Mouse (Mus musculus) intestine, embryonic 15.5 days (tissue): ENCODE results near the gene Mettl8. TPM values are rescaled to one million over a fixed set of nuclear protein-coding genes. Genes with fewer than 3 reads are reported as not detected.

ENCODE experiments used
- ATAC-seq: fragments of 200-750 bp; cut with Nextera tagmentation; 2 replicates; pipeline ENCODE4 v1.8.0; 2017; ENCODE audit warnings: moderate TSS enrichment, moderate library complexity
- H3K27ac ChIP-seq: fragments of 300-500 bp; sonication (generic); 2 replicates; pipeline ENCODE4 v1.5.1; 2015; ENCODE audit warnings: mild to moderate bottlenecking, inconsistent platforms
- H3K27me3 ChIP-seq: fragments of 300-500 bp; sonication (generic); replicated peaks from 2 replicates; pipeline ENCODE4 v1.6.1; 2015; ENCODE audit warnings: inconsistent platforms
- H3K36me3 ChIP-seq: fragments of 300-500 bp; sonication (generic); 2 replicates; pipeline ENCODE4 v1.6.1; 2015; ENCODE audit warnings: inconsistent platforms
- H3K4me1 ChIP-seq: fragments of 300-500 bp; sonication (generic); replicated peaks from 2 replicates; pipeline ENCODE4 v1.6.1; 2015; ENCODE audit warnings: inconsistent platforms
- H3K4me2 ChIP-seq: fragments of 300-500 bp; sonication (generic); replicated peaks from 2 replicates; pipeline ENCODE4 v1.6.1; 2015; ENCODE audit warnings: mild to moderate bottlenecking, inconsistent platforms
- H3K4me3 ChIP-seq: fragments of 300-500 bp; sonication (generic); replicated peaks from 2 replicates; pipeline ENCODE4 v1.5.1; 2015; ENCODE audit warnings: inconsistent platforms
- H3K9ac ChIP-seq: fragments of 300-500 bp; sonication (generic); 2 replicates; pipeline ENCODE4 v1.6.1; 2015; ENCODE audit warnings: inconsistent platforms
- H3K9me3 ChIP-seq: fragments of 300-500 bp; sonication (generic); 2 replicates; pipeline ENCODE4 v1.6.1; 2016; ENCODE audit warnings: inconsistent platforms
- WGBS: fragments of 180-500 bp; shearing (Covaris S2); methylation state at CpG from one replicate; pipeline ENCODE4 v1.1.7; 2015; 5-methylcytosine and 5-hydroxymethylcytosine counted together
- polyA plus RNA-seq: library from polyadenylated mRNA; unstranded; fragments of >200 nt; fragmentation: Nextera tagmentation; extraction: Ambion mirVana; gene quantifications from 2 replicates; pipeline ENCODE4 v1.2.1, GENCODE M21; 2015

Mettl8 gene
- polyA plus RNA-seq, 1 experiment from 2014 or later = 15.1 TPM

GRCm38 (mm10) chr2:71071601-71072000 lies 16.2 kb upstream of the Mettl8 start:
- H3K27me3 ChIP-seq = no peaks in the 10 kb centered on the region
- no peaks in the 10 kb centered on the region for H3K9me3 ChIP-seq
- no peaks in the 10 kb centered on the region for H3K36me3 ChIP-seq
- 97% methylated on average over 4 of the region's 4 CpGs for WGBS
- ATAC-seq = no peak
- H3K27ac ChIP-seq = no peak overlapping the region
- no peak overlapping the region for H3K4me2 ChIP-seq
- no peak overlapping the region for H3K4me3 ChIP-seq
- H3K4me1 ChIP-seq = no peaks in the 10 kb centered on the region
- no peak overlapping the region for H3K9ac ChIP-seq

GRCm38 (mm10) chr2:71056115-71056835 lies 892 bp upstream of the Mettl8 start:
- H3K27ac ChIP-seq = peak overlapping the region; percentile 98
- H3K4me2 ChIP-seq = peak overlapping the region; percentile 79
- peaks cover 5% of the 10 kb centered on the region; the same call in 1 of the 2 replicates for H3K36me3 ChIP-seq
- H3K4me1 ChIP-seq = peaks cover 9% of the 10 kb centered on the region
- no peak for ATAC-seq
- peak overlapping the region; percentile 91 for H3K4me3 ChIP-seq
- peak overlapping the region; percentile 92 for H3K9ac ChIP-seq
- H3K9me3 ChIP-seq = no peaks in the 10 kb centered on the region
- H3K27me3 ChIP-seq = no peaks in the 10 kb centered on the region
- 11% methylated on average over 21 of the region's 21 CpGs for WGBS

DNA sequence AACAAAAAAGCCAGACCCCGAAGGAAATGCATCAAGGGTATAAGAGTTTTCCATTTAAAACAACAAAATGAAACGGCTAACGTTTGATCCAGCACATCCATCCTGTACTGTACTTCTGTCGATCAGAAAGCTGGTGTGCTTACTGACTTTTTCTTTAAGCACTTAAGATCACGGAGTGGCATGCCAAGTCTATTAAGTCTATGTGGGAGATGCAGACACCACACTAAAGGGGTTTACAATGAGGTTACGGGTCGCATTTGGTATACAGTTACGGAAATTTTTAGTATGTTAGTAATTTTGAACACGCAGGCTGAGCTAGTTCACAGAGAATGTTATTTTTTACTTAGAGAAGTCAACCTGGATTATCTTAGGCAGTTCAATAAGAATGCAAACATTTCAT lies 667 bp downstream of the Mettl8 start:
- Histone ChIP-seq H3K36me3 (0 out of 2 replicates have a peak, but pooled peaks cover 3% of the 10 kb centered on the region), H3K4me1 (peaks cover 9% of the 10 kb centered on the region), H3K4me3 (peak overlapping the region; percentile 91), H3K27ac (no peak overlapping the region), H3K9ac (peak overlapping the region; percentile 78), H3K27me3 (no peaks in the 10 kb centered on the region), H3K9me3 (no peaks in the 10 kb centered on the region), H3K4me2 (peak overlapping the region; percentile 79)
- ATAC-seq = no peak
- 35% methylated on average over 9 of the region's 9 CpGs for WGBS

GRCm38 (mm10) chr2:71050511-71050910 lies 4.9 kb downstream of the Mettl8 start:
- H3K27ac ChIP-seq = no peak overlapping the region
- peaks cover 13% of the 10 kb centered on the region for H3K4me1 ChIP-seq
- H3K9me3 ChIP-seq = no peaks in the 10 kb centered on the region
- no peak overlapping the region for H3K9ac ChIP-seq
- no peaks in the 10 kb centered on the region for H3K36me3 ChIP-seq
- no peaks in the 10 kb centered on the region for H3K27me3 ChIP-seq
- no peak overlapping the region for H3K4me3 ChIP-seq
- 82% methylated on average over 7 of the region's 7 CpGs for WGBS
- no peak overlapping the region for H3K4me2 ChIP-seq
- ATAC-seq = no peak

GRCm38 (mm10) chr2:71048896-71049295 lies 6.5 kb downstream of the Mettl8 start:
- Histone ChIP-seq H3K9me3 (no peaks in the 10 kb centered on the region), H3K4me3 (no peak overlapping the region), H3K36me3 (no peaks in the 10 kb centered on the region), H3K4me2 (no peak overlapping the region), H3K27me3 (no peaks in the 10 kb centered on the region), H3K27ac (no peak overlapping the region), H3K4me1 (peaks cover 6% of the 10 kb centered on the region; the same call in 1 of the 2 replicates), H3K9ac (no peak overlapping the region)
- WGBS = 66% methylated on average over 12 of the region's 12 CpGs
- no peak for ATAC-seq

GRCm38 (mm10) chr2:71046751-71047320 lies 8.5 kb downstream of the Mettl8 start:
- no peak for ATAC-seq

DNA sequence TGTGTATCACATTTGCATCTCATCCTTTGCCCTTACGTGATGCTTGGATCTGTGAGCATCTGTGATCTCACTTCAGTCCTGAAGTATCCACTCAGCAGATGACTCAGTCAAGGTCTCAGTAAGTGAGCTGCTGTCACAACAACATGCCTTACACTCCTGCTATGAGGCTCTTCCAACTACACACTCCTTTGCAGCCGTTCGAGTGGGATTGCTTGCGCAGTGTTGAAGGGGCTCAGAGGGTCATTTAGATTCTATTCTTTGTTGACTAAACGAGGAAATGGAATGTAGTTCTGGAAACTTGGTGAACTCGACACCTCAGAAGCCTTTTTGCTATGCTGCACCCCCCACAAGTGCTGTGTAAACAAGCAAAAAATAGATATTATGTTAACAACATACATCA lies 9.2 kb downstream of the Mettl8 start:
- Histone ChIP-seq H3K27ac (no peak overlapping the region), H3K4me3 (no peak overlapping the region), H3K9ac (no peak overlapping the region), H3K4me1 (0 out of 2 replicates have a peak, but pooled peaks cover 4% of the 10 kb centered on the region), H3K36me3 (no peaks in the 10 kb centered on the region), H3K9me3 (no peaks in the 10 kb centered on the region), H3K27me3 (no peaks in the 10 kb centered on the region), H3K4me2 (no peak overlapping the region)
- 43% methylated on average over 6 of the region's 6 CpGs for WGBS
- no peak for ATAC-seq

More at GRCm38 (mm10) chr2:71046751-71047320, 8.5 kb downstream of the Mettl8 start:
- Histone ChIP-seq H3K27me3 (no peaks in the 10 kb centered on the region), H3K36me3 (no peaks in the 10 kb centered on the region), H3K4me1 (0 out of 2 replicates have a peak, but pooled peaks cover 4% of the 10 kb centered on the region), H3K9me3 (no peaks in the 10 kb centered on the region), H3K9ac (no peak overlapping the region), H3K27ac (no peak overlapping the region), H3K4me2 (no peak overlapping the region), H3K4me3 (no peak overlapping the region)
- WGBS = 34% methylated on average over 6 of the region's 6 CpGs

DNA sequence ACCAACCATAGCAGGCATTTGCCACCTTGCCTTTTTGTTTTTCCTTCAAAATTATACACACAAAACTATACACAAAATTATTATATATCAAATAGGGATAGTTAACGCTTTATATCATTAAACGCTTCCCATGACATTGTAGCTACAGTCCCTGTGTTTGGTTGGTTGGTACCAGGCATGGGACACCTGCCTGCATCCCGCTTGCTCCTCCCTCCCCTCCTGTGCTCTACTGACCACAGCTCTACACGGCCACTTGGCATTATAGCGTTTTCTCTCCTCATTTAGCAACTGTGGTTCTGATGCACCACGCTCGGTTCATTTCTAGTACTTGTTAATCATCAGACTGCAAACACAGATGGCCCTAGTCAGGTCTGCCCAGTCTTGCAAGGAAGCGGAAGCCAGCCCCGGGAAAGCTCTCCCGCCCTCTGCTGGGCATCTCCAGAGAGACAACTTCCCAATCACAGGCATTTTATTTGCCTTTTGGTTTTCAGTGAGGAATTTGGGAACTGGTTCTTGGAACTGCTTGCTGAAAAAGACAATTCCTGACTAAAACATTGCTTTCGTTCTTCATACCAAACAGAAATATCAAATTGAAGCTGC lies 15.8 kb downstream of the Mettl8 start:
- H3K27ac ChIP-seq = no peak overlapping the region
- no peak overlapping the region; the same call in 1 of the 2 replicates for H3K4me2 ChIP-seq
- H3K36me3 ChIP-seq = no peaks in the 10 kb centered on the region
- peaks cover 2% of the 10 kb centered on the region; the same call in 1 of the 2 replicates for H3K4me1 ChIP-seq
- no peak overlapping the region for H3K4me3 ChIP-seq
- H3K9ac ChIP-seq = no peak overlapping the region
- 40% methylated on average over 11 of the region's 11 CpGs for WGBS
- no peaks in the 10 kb centered on the region for H3K9me3 ChIP-seq
- no peaks in the 10 kb centered on the region for H3K27me3 ChIP-seq
- ATAC-seq = peak; percentile 55

DNA sequence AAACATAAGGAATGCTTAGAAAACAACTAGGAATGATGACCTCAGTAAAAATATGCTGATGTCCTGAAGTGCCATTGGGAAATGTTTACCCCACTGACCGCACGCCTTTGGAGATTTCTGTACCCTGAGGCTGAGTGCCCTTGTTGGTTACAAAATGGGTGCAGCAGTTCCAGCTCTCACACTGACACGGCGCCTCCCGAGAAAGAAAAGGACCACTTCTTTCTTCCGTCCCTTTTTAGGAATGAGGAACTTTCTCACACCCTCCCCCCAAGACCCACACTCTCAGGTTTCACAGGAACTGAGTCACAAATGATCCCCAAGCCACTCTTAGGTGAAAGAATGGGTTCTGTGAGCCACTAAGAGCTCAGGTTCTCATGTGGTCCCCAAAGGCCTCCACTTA lies 17.9 kb downstream of the Mettl8 start:
- H3K9me3 ChIP-seq = no peaks in the 10 kb centered on the region
- H3K27me3 ChIP-seq = no peaks in the 10 kb centered on the region
- H3K9ac ChIP-seq = no peak overlapping the region
- 83% methylated on average over 6 of the region's 6 CpGs for WGBS
- no peak overlapping the region for H3K4me2 ChIP-seq
- no peak overlapping the region for H3K4me3 ChIP-seq
- H3K27ac ChIP-seq = no peak overlapping the region
- H3K36me3 ChIP-seq = no peaks in the 10 kb centered on the region
- ATAC-seq = no peak
- peaks cover 2% of the 10 kb centered on the region for H3K4me1 ChIP-seq

- Histone ChIP-seq H3K4me3 (no peak overlapping the region), H3K36me3 (no peaks in the 10 kb centered on the region), H3K9me3 (no peaks in the 10 kb centered on the region), H3K4me1 (no peaks in the 10 kb centered on the region; the same call in 1 of the 2 replicates), H3K27me3 (no peaks in the 10 kb centered on the region), H3K9ac (no peak overlapping the region), H3K27ac (no peak overlapping the region), H3K4me2 (no peak overlapping the region)
- WGBS = 77% methylated on average over 8 of the region's 8 CpGs
- no peak for ATAC-seq
Measured at GRCm38 (mm10) chr2:71033987-71034386, 21.4 kb downstream of the Mettl8 start.

DNA sequence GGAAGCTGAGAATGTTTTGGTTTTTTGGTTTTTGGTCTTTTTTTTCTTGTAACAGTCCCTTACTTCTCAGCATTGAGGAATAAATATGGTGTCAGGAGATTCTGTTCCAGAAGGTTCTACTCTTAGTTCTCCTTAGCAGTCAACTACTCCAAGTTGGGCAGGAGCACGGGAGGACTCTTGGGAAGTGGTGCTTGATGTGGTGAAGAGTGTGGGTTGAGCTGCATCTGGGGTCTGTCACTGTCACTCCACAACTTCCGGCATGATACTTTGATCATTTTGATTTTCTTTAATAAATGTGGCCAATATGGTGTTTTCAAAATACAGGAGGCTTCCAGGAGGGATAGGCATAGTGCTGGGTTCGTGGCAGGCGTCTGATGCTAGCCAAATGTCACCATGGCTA lies 22.4 kb downstream of the Mettl8 start:
- H3K36me3 ChIP-seq = no peaks in the 10 kb centered on the region
- H3K9ac ChIP-seq = no peak overlapping the region
- no peak for ATAC-seq
- H3K27me3 ChIP-seq = no peaks in the 10 kb centered on the region
- H3K27ac ChIP-seq = no peak overlapping the region
- H3K4me3 ChIP-seq = no peak overlapping the region
- H3K4me2 ChIP-seq = no peak overlapping the region
- WGBS = 74% methylated on average over 4 of the region's 4 CpGs
- H3K4me1 ChIP-seq = no peaks in the 10 kb centered on the region; the same call in 1 of the 2 replicates
- no peaks in the 10 kb centered on the region for H3K9me3 ChIP-seq

- 71% methylated on average over 18 of the region's 18 CpGs for WGBS
- H3K4me3 ChIP-seq = no peak overlapping the region
Measured at GRCm38 (mm10) chr2:71031973-71032794, 23.2 kb downstream of the Mettl8 start.

More at GRCm38 (mm10) chr2:71031973-71032794, 23.2 kb downstream of the Mettl8 start:
- Histone ChIP-seq H3K9ac (no peak overlapping the region), H3K9me3 (no peaks in the 10 kb centered on the region), H3K4me2 (no peak overlapping the region), H3K27me3 (no peaks in the 10 kb centered on the region), H3K27ac (no peak overlapping the region), H3K4me1 (no peaks in the 10 kb centered on the region; the same call in 1 of the 2 replicates), H3K36me3 (no peaks in the 10 kb centered on the region)
- ATAC-seq = no peak
